Mouse (Mus musculus) urinary bladder, adult 18-20 months (tissue): ENCODE results near the gene Crb2.
A peak's percentile ranks its signal among the peaks of the same experiment; 100 is the strongest.

Source experiments
- DNase-seq, 2 experiments: peaks; one replicate each; pipeline ENCODE4 v3.0.0; 2022; ENCODE audit warnings: low spot score in 2 of 2, mixed read lengths in 2 of 2

The Crb2 gene

DNA sequence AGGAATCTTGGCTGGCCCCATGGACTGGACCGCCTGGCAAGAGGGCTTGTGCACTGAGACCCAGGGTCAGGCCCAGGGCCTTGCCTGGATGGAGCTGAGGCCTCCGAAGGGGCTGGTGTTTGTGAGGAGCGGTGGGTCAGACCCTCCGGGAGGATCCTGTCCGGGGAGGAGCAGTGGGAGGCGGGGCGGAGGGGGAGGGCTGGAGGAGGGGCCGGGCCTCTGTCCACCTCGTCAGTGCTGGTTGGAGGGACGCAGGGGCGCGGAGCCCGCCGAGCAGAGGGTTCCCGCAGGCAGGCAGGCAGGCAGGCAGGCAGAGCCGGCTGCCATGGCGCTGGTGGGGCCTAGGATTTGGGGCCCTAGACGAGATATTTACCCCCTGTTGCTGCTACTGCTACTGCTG lies at the start of gene Crb2:
Crb2 (plus strand) TSS at position 234 of the 400 bp plus-strand sequence.
- DNase-seq = no peak

DNA sequence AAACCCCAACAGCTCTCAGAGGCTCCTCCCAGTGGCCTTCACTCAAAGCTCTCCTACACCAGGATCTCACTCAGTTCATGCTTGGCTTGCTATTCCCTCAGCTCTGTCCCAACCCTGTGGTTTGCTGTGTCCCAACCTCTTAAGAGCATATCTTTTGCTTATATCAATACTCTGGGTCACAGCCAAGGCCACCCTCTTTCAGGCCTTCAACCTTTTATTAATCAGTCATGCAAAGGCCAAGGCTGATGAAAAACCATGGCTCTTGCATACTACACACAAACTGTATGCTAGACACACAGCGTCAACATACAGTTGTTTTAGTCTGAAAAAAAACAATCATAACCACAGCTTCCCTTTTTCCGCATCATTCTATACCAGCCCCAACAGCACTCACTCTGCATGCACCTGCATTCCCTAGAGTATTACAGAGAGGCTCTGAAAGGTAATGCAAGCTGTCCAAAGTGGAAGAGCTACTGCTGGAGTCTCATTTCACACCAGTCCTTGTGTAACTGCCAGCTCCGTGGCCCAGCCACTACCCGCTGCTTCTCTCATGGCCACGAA lies 44.7 kb upstream of the Crb2 start:
- no peak for DNase-seq

DNA sequence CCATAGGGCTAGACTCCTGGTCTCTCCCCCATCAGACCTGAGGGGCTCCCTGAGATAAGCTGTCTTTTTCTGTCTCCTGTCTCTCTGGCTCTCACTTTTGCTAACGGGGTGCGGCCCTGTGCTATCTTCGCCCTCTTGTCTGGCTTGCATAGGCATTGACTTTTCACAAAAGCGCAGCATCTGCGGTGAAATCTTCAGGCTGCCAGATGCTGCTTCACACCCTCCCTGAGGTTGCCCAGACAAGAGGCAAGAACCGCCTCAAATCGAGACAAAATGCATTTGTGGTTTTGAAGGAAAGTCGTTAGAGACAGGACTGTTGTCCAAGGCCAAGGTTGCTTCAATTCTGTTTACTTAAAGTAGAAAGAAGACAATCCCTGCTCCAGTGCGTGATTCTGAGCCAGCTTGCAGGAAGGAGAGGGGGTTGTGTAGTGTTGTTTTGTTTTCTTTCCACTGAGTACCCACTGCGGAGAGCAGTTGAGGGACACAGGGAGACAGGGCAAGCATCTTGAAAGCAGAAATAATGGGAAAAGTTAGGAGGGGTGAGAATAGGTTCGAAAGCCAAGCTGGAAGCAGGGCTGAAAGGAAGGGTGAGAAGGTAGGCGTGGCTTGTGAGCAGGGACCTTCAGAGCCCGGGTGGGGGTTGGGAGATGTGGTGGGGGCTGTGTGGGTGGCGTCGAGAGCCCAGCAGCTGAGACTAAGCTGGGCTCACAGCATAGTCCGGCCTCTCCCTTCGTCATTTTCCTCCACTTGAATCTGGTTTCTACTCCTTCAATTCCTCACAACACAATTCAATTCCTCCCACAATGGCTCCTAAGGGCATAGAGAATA lies 40.9 kb upstream of the Crb2 start:
- no peak for DNase-seq

DNA sequence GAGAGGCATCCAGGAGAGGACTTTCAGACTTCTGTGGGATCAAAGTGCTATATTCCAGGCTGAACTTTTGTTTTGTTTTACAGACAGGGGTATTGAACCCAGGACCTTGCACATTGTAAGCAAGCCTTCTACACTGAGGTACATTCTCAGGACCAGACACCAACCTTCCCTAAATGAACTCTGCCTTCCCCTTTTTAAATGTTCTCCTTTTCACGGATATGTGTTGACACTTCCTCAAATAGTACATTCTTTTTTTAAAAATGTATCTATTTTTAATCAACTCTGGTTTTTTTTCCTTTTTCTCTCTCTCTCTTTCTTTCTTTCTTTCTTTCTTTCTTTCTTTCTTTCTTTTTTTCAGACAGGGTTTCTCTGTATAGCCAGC lies 40.3 kb upstream of the Crb2 start:
- no peak for DNase-seq

DNA sequence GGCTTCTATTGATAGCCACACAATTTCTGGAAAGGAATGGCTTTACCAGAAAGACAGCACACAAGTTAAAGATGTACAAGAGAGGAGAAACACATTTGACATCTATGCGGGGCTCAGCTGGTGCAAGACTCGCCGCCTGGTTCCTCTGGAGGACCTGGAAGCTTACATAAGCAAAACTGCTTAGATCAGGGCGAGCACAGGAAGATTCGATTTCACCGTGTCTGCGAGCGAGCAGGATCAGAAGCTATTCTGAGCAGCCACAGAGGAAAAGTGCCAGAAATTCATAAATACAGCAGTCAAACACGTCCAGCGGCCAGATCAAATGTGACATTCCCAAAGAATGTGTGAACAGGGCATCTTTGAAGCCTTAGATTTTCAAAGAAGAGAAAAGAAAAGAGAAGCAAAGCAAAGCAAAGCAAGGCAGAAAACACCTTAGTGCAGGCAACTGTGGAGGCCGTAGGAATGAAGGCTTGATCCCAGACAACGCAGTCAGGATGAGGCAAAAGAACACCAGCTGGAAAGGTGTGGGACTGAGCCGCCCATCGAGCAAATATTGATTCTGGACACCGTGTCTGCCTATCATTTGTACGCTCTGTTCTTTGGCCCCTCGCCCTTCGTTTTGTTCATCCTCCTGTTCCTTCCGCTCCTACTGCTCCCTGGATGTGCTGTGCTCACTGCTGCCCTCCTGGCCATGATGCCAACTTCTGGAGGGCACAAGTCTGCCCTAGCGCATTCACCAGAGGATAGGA lies 34.1 kb upstream of the Crb2 start:
- no peak for DNase-seq

DNA sequence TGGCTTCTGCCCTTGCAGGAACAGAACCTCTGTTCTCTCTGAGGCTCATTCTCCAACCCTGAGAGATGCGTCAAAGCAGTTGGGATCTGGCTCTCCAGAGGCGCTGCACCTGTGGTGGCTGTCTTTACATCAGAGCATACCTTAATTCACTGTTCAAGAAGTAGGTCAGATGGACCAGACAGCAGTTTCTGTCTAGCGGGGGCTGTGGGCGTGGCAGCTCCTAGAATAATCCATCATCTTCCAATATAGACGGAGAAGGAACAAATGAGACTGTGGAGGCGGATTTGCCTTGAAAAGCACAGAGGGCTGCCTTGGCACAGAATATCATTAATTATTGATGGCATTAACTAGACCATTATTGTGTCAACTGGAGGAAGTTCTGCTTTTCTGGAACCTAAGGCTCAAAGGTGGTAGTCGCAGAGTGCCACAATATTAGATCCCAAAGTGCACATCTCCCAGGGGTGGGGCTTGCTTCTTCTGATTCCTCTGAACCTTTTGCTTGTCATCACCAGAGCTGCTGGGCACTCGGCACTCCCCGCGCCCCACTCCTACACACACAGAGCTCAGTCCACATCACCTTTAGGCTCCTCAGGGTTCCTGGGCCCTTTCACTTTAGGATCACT lies 31.2 kb upstream of the Crb2 start:
- DNase-seq = no peak

DNA sequence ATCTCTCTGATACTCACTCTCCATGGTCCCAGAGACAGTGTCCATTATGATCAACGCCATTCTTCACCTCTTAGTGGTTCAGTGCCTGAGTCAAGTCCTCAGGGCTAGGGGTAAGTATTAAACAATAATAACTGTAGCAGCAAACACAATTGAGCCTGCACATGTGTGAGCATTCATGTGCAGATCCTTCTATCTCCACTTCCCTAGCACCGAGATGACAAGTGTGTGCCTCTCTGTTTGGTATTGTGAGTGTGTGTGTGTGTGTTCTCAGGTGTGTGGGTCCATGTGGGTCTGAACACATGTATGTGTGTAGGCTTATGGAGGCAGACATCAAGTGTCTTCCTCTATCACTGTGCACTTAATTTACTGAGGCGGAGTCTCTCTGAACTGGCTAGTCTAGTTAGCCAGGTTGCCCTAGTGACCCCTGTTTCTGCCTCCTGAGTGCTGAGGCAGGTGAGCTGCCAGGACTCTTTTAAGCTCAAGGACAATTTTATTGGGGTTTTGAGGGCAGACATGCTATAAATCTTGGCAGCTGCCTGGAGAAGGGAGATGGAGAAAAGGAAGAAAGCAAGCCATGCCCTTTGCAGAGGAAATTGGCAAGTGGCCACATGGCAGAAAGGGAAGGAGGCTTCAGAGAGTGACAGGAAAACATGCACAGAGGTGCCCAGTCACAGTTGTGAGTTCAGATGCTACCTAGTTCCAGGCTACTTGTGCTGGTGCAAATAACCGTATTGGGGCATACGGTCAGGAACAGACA lies 29.6 kb upstream of the Crb2 start:
- no peak for DNase-seq

DNA sequence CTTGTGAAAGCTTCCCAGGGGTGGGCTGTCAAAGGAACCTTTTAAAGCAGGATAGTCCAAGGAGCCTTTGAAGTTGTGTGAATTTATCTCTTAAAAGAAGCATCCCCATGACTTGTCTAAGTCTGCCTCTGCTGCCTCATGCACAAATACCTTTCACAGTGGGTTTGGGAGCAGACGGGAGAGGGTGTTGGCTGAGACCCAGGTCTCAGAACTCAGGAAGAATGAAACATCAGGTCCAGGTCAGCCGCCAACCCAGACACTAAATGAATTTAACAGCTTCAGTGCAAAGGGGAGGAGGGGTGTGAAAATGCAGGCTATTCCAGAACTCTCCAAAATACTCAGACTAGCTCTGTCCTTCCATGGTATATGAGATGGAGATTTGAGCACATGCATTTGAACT lies 28.1 kb upstream of the Crb2 start:
- DNase-seq = no peak

DNA sequence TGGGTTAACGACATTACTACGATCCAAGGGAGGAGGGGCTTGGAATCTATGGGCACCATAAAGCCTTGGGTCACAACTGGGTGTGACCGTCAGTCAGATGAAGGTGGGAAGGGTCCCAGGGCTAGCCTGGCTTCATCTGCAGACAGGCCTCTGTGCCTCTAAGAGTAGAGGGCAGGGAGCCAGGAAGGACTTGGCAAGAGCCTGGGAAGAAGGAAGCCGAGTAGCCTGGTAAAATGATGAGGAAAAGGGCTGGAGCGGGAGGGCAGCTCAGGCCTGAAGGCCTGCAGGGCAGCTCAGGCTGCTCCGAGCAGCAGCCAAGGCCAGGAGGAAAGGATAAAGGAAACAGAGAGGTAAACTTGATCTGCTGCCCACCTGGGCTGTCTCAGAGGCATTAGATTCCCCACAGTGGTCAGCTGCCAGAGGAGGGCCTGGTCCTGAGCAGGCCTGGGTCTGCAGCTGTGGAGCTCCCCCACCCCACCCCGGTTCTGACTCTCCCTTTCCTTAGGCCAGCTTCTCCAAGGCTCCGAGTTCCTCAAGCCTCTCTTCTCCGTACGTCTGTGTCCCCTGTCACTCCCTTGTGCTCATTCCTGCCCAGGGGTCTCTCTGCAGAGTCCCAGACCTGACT lies 27.5 kb upstream of the Crb2 start:
- DNase-seq = no peak

DNA sequence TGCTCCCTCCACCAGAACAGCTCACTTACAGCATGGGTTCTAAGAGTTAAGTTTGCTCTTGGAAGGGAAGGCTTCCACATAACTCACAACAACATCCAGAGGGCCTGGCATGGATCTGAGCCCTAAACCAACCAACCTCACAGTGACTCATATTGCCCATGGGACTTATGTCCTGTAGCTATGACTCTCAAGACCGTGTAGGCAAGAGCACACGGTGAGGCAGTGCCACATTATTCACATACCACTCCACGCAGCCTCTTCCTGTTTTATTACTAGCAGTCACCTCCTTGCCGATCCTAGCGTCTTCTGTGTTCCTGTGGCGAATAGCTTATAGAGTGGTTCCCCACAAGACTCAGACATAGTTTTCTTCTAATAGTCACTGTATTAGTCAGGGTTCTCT lies 26.7 kb upstream of the Crb2 start:
- DNase-seq = no peak

DNA sequence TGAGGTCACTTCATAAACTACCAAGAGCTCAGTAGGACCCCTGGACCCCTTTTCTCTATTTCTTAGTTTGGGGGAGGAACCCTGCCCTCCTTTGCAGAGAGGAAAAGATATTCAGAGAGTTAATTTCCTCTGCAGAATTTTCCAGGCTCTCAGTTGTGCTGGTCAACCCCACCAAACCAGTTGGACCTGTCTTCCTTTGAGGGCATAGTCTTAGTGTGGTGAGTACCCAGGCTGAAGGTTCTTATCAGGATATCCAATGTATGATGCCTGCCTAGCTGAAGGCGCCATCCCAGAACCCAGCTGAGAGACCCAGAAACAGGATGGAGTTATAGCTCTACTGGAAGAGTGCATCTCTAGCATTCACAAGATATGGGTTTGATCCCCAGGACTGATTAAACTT lies 24.9 kb upstream of the Crb2 start:
- DNase-seq = peak in 1 of 2 experiments; percentile 60

DNA sequence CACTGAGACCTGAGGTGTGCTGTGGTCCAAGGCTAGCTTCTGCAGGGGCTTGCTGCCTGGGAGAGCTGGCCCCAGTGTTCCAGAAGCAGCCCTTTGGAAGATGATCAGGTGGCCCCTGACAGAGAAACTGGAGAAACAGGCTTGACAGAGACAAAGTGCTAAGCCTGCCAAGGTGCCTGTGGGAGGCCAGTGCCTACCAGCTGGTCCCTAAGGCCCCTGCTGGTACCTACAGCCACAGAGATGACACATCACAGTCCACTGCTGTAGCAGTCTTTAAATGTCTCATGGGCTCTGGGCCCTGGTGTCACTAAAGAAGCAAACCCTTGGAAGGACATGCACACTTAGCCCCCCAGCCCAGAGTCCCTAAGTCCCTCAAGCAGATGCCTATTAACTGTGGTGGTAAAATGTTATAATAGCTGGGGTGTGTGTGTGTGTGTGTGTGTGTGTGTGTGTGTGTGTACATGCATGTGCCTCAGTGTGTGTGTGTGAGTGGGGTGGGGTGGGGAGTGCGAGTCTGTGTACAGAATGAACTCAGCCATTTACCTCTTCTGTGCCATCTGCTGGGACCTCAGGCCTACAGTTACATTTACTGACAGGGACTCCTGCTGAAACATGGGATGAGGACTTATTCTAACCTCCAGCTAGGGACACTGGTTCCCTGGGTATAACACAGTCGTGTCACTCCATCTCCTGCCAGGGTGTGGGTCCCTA lies 19.7 kb upstream of the Crb2 start:
- no peak for DNase-seq

DNA sequence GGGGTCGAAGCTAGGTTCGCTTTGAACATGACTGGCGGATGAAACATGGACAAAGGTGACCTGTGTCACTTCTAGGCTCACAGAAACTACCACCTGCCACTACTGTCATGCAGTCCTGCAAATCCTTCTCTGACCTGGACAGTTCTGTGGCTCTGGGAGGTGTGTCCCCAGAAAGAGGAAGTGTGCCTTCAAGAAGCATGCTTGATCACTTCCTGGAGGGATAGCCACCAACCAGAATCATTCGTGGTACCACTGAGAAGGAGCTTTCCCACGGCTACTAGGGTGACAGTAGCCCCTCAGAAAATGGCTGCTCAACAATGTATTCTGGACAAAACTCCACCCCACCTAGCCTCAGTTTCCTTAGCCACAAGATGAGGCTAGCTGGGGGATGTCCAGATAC lies 19.0 kb upstream of the Crb2 start:
- DNase-seq = no peak

DNA sequence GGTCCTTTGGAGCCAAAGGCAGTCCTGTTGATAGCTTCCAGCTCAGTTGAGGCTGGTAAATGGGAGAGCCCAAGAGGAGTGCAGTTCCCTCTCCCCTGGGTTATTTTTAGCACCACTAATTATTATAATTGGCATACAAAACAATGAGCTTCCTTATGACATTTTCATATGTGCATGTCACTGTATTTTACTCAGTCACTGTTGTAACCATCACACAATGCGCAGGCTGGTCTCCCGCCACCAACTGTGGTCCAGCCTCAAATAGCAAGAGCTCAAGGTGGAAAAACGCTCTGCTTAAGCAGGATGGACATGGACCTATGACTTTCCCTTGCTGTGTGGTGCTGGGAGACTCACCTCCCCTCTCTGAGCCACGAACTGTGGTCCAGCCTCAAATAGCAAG lies 18.3 kb upstream of the Crb2 start:
- DNase-seq = no peak

DNA sequence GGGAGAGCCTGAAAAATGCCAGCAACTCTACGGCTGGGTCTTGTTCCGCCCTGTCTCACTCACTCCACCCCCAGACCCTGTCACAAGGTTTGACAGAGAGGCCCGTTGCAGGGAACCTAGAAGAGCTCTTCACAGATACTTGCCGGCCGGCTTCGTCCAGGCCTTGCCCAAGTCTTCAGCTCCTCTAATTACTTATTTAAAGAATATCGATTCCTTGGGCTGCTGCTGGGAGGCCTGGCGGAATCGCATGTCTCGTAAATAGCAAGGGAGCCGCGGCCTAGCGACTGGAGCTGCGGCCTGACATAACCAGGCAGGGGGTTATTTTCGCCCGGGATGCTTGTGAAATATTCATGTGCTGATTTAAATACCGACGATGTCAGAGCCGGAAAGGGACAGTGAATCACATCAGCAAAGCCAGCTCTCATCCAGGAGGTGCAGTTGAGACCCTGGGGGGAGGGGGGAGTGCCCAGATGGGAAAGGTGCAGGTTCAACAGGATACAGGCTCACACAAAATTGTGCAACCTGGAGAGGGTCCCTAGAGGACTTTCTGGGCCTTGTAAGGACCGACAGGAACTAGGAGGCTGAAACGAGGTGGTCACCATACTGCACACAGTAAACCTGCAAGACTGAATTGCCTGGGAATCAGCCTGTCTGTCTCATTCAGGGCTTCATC lies 17.6 kb upstream of the Crb2 start:
- DNase-seq = no peak

DNA sequence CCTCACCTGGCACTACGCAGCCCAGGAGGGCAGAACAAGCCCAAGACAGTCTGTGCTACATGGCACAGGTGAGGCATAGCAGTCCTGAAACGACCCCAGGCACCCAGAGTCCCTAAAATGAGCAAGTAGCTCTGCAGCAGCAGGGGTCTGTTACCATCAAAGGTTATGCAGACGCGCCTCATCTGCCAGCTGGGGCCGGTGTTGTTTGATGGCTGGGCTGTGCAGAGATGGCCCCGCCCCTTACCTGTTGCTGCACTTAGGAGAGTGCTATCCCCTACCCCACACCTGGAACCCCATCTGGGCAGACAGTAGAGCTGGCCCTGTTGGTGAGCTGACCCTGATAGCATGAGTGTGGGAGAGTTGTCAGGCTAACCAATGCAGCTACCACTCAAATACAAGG lies 15.4 kb upstream of the Crb2 start:
- DNase-seq = no peak

DNA sequence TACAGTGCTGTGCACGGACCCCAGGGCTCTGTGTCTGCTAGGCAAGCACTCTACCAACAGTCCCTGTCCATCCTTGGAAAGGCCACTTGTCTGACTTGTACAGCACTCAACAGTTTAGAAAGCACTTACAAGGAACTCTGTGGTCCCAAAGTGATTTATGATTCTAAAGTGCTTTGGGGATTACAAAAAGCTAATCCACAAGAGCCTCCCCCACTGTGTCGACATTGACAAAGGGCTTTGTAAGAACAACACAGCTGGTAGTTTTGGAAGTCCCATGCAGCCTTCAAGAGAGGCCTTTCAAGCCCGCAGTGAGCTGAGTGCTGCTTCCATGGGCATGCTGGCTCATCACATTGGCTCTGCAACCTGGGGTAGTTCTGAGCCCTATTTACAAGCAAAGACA lies 12.4 kb upstream of the Crb2 start:
- no peak for DNase-seq

DNA sequence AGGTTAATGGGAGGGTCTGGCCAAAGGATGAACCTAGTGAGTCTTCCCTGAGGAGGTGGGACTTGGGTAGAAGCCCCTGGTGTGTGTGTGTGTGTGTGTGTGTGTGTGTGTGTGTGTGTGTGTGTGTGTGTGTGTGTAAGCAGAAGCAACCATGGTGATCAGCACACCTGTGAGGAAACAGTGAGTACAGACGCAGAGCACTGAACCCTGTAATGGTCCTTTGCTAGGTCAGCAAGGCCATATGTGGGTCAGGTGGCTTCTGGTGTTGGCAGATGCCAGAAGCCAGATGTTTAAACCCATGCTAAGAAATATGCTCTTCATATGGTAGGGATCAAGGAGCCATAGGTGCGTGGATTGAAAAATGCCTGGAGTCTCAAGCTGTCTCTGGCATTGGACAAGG lies 11.5 kb upstream of the Crb2 start:
- no peak for DNase-seq

DNA sequence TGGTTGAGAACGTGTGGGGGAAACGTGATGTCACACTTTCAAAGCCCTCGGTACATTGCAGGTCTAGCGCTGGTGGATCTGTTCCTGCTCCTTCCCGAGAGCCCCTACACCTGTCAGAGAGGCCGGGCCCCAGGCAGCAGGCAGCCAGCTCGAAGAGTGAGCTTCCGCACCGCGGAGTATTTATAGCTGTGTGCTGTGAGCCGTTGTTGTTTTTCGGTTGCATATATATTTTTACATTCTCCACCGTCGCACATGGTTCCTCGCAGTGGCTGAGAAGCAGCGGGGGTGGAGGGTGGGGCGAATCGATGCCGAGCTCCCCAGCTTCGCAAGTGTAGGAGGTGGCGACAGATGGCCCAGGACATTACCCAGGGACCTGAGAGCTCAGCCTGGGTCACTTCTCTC lies 11.0 kb upstream of the Crb2 start:
- DNase-seq = no peak
